Mouse (Mus musculus) embryonic facial prominence, embryonic 14.5 days (tissue): ENCODE data around the gene Ush1g. TPM values are rescaled to one million over a fixed set of nuclear protein-coding genes. Genes with fewer than 3 reads are reported as not detected.

Experiments used
- ATAC-seq: fragments of 200-750 bp; cut with Nextera tagmentation; 2 replicates; pipeline ENCODE4 v1.8.0; 2017; ENCODE audit warnings: low read depth, moderate number of reproducible peaks, moderate TSS enrichment
- DNase-seq: peaks from one replicate; pipeline ENCODE4 v3.0.0-alpha.2; 2015; ENCODE audit warnings: low spot score
- H3K27ac ChIP-seq: fragments of 300-500 bp; sonication (generic); replicated peaks from 2 replicates; pipeline ENCODE4 v1.5.1; 2014; ENCODE audit warnings: low read depth, mild to moderate bottlenecking, low read length, moderate library complexity
- H3K27me3 ChIP-seq: fragments of 300-500 bp; sonication (generic); replicated peaks from 2 replicates; pipeline ENCODE4 v1.6.1; 2014; ENCODE audit warnings: low read length; ENCODE audit not compliant: control insufficient read depth, insufficient read depth
- H3K36me3 ChIP-seq: fragments of 300-500 bp; sonication (generic); 2 replicates; pipeline ENCODE4 v1.6.1; 2014; ENCODE audit warnings: low read length, mixed read lengths; ENCODE audit not compliant: control insufficient read depth, insufficient read depth
- H3K4me1 ChIP-seq: fragments of 300-500 bp; sonication (generic); 2 replicates; pipeline ENCODE4 v1.6.1; 2014; ENCODE audit warnings: antibody characterized with exemption, low read length; ENCODE audit not compliant: control insufficient read depth, insufficient read depth
- H3K4me2 ChIP-seq: fragments of 300-500 bp; sonication (generic); 2 replicates; pipeline ENCODE4 v1.6.1; 2014; ENCODE audit warnings: low read depth, mild to moderate bottlenecking, low read length, moderate library complexity, mixed read lengths
- H3K4me3 ChIP-seq: fragments of 300-500 bp; sonication (generic); 2 replicates; pipeline ENCODE4 v1.5.1; 2014; ENCODE audit warnings: low read depth, mild to moderate bottlenecking, low read length
- H3K9ac ChIP-seq: fragments of 300-500 bp; sonication (generic); 2 replicates; pipeline ENCODE4 v1.6.1; 2014; ENCODE audit warnings: low read depth, mild to moderate bottlenecking, low read length, moderate library complexity, mixed read lengths
- H3K9me3 ChIP-seq: fragments of 300-500 bp; sonication (generic); 2 replicates; pipeline ENCODE4 v1.6.1; 2016; ENCODE audit warnings: low read length; ENCODE audit not compliant: control insufficient read depth
- WGBS: fragments of 180-500 bp; shearing (Covaris S2); extraction: QIAGEN DNeasy Blood & Tissue Kit; methylation state at CpG from one replicate; pipeline ENCODE4 v1.1.7; 2014; 5-methylcytosine and 5-hydroxymethylcytosine counted together
- polyA plus RNA-seq: library from polyadenylated mRNA; unstranded; fragments of >200 nt; fragmentation: Nextera tagmentation; extraction: Ambion mirVana; gene quantifications from 2 replicates; pipeline ENCODE4 v1.2.1, GENCODE M21; 2014

Ush1g gene
- polyA plus RNA-seq, 1 experiment from 2014 or later, result not detected

DNA sequence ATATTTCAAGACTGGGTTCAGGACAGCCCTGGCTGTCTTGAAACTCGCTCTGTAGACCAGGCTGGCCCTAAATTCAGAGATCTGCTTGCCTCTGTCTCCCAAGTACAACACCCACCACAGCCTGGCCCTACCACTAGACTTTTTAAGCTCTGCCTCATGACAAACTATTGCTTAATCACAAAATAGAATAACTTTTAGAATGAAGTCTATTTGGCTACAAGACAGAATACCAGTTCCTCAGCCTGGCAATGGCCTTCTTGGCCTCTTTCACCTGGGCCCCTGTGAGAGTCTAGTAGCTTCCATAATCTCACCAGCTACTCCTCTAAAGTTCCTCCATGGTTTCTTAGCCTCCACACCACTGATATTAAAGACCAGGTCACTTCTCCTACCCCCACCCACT is 31.5 kb downstream of the Ush1g start:
- no peak overlapping the region for H3K9ac ChIP-seq
- peaks cover 3% of the 10 kb centered on the region for H3K4me1 ChIP-seq
- H3K27me3 ChIP-seq, result no peaks in the 10 kb centered on the region
- no peak overlapping the region for H3K27ac ChIP-seq
- no peaks in the 10 kb centered on the region for H3K36me3 ChIP-seq
- no peak for DNase-seq
- no peak for ATAC-seq
- H3K4me3 ChIP-seq, result no peak overlapping the region
- no peaks in the 10 kb centered on the region for H3K9me3 ChIP-seq
- no peak overlapping the region for H3K4me2 ChIP-seq
- 91% methylated on average over 1 of the region's 1 CpGs for WGBS

GRCm38 (mm10) chr11:115289885-115290284 is 32.0 kb downstream of the Ush1g start:
- H3K9ac ChIP-seq, result no peak overlapping the region
- H3K9me3 ChIP-seq, result no peaks in the 10 kb centered on the region
- peaks cover 3% of the 10 kb centered on the region for H3K4me1 ChIP-seq
- no peak for DNase-seq
- no peak overlapping the region for H3K4me2 ChIP-seq
- no peak overlapping the region for H3K27ac ChIP-seq
- H3K27me3 ChIP-seq, result no peaks in the 10 kb centered on the region
- ATAC-seq, result no peak
- H3K36me3 ChIP-seq, result no peaks in the 10 kb centered on the region
- 77% methylated on average over 8 of the region's 8 CpGs for WGBS
- no peak overlapping the region for H3K4me3 ChIP-seq

GRCm38 (mm10) chr11:115288305-115288704 is 33.5 kb downstream of the Ush1g start:
- no peak for ATAC-seq
- Histone ChIP-seq H3K36me3 (no peaks in the 10 kb centered on the region), H3K4me2 (no peak overlapping the region), H3K27ac (no peak overlapping the region), H3K9ac (no peak overlapping the region), H3K9me3 (no peaks in the 10 kb centered on the region), H3K27me3 (no peaks in the 10 kb centered on the region), H3K4me1 (peaks cover 3% of the 10 kb centered on the region), H3K4me3 (no peak overlapping the region)
- DNase-seq, result no peak
- 88% methylated on average over 2 of the region's 2 CpGs for WGBS

DNA sequence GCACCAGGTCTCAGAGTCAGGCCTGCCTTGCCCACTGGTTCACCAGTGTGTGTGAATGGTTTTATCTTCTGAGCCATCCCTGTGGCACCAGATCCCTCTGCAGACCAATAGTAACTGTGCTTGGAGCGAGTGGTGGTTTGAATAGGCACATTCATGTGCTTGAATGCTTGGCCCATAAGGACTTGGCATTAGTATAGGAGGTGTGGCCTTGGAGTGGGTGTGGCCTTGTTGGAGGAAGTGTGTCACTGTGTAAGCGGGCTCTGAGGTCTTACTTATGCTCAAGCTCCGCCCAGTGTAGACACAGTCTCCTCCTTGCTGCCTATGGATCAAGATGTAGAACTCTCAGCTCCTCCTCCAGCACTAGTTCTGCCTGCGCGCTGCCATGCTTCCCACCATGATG is 34.5 kb downstream of the Ush1g start:
- ATAC-seq, result no peak
- Histone ChIP-seq H3K27me3 (no peaks in the 10 kb centered on the region), H3K27ac (no peak overlapping the region), H3K36me3 (no peaks in the 10 kb centered on the region), H3K4me2 (no peak overlapping the region), H3K4me3 (no peak overlapping the region), H3K4me1 (peaks cover 3% of the 10 kb centered on the region), H3K9me3 (no peaks in the 10 kb centered on the region), H3K9ac (no peak overlapping the region)
- 81% methylated on average over 5 of the region's 5 CpGs for WGBS
- no peak for DNase-seq

DNA sequence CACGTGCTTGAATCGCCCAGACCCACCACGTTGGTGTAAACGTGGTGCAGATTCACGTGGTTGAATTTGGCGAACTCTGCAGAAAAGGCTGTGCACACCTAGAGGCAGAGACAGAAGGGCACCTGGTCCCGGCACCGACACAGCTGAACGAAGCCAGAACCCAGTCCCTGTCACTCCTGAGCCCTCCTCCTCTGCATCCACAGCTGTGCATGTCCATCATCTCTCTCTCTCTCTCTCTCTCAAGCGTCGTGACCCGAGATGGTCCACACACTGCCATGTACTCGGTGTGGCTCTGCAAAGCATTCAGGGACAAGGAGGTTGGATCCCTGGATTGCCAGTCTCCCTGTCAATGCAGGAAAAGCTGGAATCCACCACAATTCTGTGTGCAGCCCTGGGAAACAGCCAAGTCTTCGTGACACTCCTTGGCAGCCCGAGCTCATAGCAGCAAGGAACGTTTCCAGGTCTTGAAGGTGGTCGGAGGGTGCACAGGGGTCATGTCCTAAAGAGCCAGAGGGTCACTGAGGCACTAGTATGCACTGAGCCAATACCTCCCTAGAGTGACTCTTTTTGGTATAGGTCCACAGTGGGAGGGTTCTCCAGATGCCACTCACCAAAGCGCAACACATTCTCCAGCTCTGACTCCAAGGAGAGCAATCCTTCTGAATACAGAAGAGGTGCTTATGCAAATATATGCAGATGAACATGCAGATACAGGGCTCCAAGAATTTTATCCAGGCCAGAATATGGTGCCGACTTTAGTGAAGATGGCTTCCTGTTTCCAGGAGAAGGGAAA is 35.4 kb downstream of the Ush1g start:
- Histone ChIP-seq H3K27ac (no peak overlapping the region), H3K27me3 (no peaks in the 10 kb centered on the region), H3K4me3 (no peak overlapping the region), H3K4me2 (no peak overlapping the region), H3K36me3 (no peaks in the 10 kb centered on the region), H3K9me3 (no peaks in the 10 kb centered on the region), H3K4me1 (peaks cover under 1% of the 10 kb centered on the region), H3K9ac (no peak overlapping the region)
- WGBS, result 67% methylated on average over 19 of the region's 19 CpGs
- ATAC-seq (no peak), DNase-seq (no peak)

DNA sequence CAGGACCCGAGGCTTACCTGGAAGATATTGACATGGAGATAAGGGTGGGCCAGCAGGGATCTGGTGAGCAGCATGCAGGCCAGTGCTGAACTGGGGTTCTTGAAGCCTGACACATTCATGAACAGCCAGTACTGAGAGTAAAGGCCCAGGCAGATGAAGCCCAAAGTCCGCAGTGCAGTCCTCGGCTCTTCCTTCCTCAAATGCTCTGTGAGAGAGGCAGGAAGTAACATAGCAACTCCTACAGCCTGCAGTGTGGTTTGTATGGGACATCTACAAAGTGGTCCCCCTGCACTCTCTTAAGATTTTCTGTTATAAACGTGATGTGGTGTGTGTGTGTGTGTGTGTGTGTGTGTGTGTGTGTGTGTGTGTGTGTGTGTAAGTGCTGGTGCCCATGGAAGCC is 36.6 kb downstream of the Ush1g start:
- H3K4me2 ChIP-seq, result no peak overlapping the region
- WGBS, result 56% methylated on average over 2 of the region's 4 CpGs
- ATAC-seq (no peak), DNase-seq (no peak)
- no peak overlapping the region for H3K9ac ChIP-seq
- H3K27ac ChIP-seq, result no peak overlapping the region
- no peak overlapping the region for H3K4me3 ChIP-seq
- no peaks in the 10 kb centered on the region for H3K4me1 ChIP-seq
- H3K36me3 ChIP-seq, result no peaks in the 10 kb centered on the region
- H3K27me3 ChIP-seq, result no peaks in the 10 kb centered on the region
- H3K9me3 ChIP-seq, result no peaks in the 10 kb centered on the region

GRCm38 (mm10) chr11:115283891-115284620 is 37.8 kb downstream of the Ush1g start:
- H3K36me3 ChIP-seq, result no peaks in the 10 kb centered on the region
- 81% methylated on average over 12 of the region's 12 CpGs for WGBS
- no peaks in the 10 kb centered on the region for H3K27me3 ChIP-seq
- H3K9me3 ChIP-seq, result no peaks in the 10 kb centered on the region
- DNase-seq (no peak), ATAC-seq (no peak)
- H3K4me1 ChIP-seq, result no peaks in the 10 kb centered on the region
- H3K4me2 ChIP-seq, result no peak overlapping the region
- no peak overlapping the region for H3K27ac ChIP-seq
- no peak overlapping the region for H3K4me3 ChIP-seq
- H3K9ac ChIP-seq, result no peak overlapping the region

GRCm38 (mm10) chr11:115283486-115283765 is 38.4 kb downstream of the Ush1g start:
- Histone ChIP-seq H3K4me2 (no peak overlapping the region), H3K4me3 (no peak overlapping the region), H3K36me3 (no peaks in the 10 kb centered on the region), H3K9me3 (no peaks in the 10 kb centered on the region), H3K27ac (no peak overlapping the region), H3K9ac (no peak overlapping the region), H3K4me1 (no peaks in the 10 kb centered on the region), H3K27me3 (no peaks in the 10 kb centered on the region)
- 62% methylated on average over 9 of the region's 9 CpGs for WGBS
- DNase-seq (no peak), ATAC-seq (no peak)
